Mouse (Mus musculus): ENCODE results near the gene Rcbtb2. TPM values are rescaled to one million over a fixed set of nuclear protein-coding genes. Genes with fewer than 3 reads are reported as not detected.
A peak's percentile ranks its signal among the peaks of the same experiment; 100 is the strongest.

Rcbtb2 gene
- total RNA-seq, 2 experiments from 2014 or later, result 16.1 to 19.4 TPM

GRCm38 (mm10) chr14:73181144-73181543, 58.3 kb downstream of the Rcbtb2 start:
- intact Hi-C loops (cut with DNase I), result no loop called here

GRCm38 (mm10) chr14:73186875-73187274, 64.0 kb downstream of the Rcbtb2 start:
- no peak for DNase-seq
- intact Hi-C loops (cut with DNase I), result no loop called here

More at GRCm38 (mm10) chr14:73181144-73181543, 58.3 kb downstream of the Rcbtb2 start:
- no peak for DNase-seq

GRCm38 (mm10) chr14:73199058-73199457, 76.2 kb downstream of the Rcbtb2 start:
- intact Hi-C loops (cut with DNase I), result no loop called here
- DNase-seq, result no peak

GRCm38 (mm10) chr14:73201447-73201846, 78.6 kb downstream of the Rcbtb2 start:
- intact Hi-C loops (cut with DNase I), result no loop called here
- no peak for DNase-seq

GRCm38 (mm10) chr14:73204016-73204415, 81.2 kb downstream of the Rcbtb2 start:
- intact Hi-C loops (cut with DNase I), result no loop called here
- DNase-seq, result no peak

- intact Hi-C loops (cut with DNase I), result no loop called here
- DNase-seq, result peak in 1 of 2 experiments; percentile 27
Observed at GRCm38 (mm10) chr14:73209262-73209661, 86.4 kb downstream of the Rcbtb2 start.

GRCm38 (mm10) chr14:73210196-73210595, 87.4 kb downstream of the Rcbtb2 start:
- DNase-seq, result no peak
- intact Hi-C loops (cut with DNase I), result no loop called here

- DNase-seq, result no peak
- intact Hi-C loops (cut with DNase I), result no loop called here
Observed at GRCm38 (mm10) chr14:73211477-73211876, 88.6 kb downstream of the Rcbtb2 start.

- DNase-seq, result no peak
- intact Hi-C loops (cut with DNase I), result no loop called here
Observed at GRCm38 (mm10) chr14:73217062-73217461, 94.2 kb downstream of the Rcbtb2 start.

GRCm38 (mm10) chr14:73222316-73222970, 99.6 kb downstream of the Rcbtb2 start:
- DNase-seq, result no peak
- intact Hi-C loops (cut with DNase I), result no loop called here

GRCm38 (mm10) chr14:73226346-73226745, 103.5 kb downstream of the Rcbtb2 start:
- DNase-seq, result no peak
- intact Hi-C loops (cut with DNase I), result no loop called here

- DNase-seq, result no peak
- intact Hi-C loops (cut with DNase I), result no loop called here
Observed at GRCm38 (mm10) chr14:73226849-73227248, 104.0 kb downstream of the Rcbtb2 start.

GRCm38 (mm10) chr14:73231286-73231982, 108.6 kb downstream of the Rcbtb2 start:
- intact Hi-C loops (cut with DNase I), result loop anchor here (10.0 kb wide), 1 partner anchor 247 kb away; no protein-coding TSS in a partner anchor
- DNase-seq, result no peak

- no peak for DNase-seq
- intact Hi-C loops (cut with DNase I), result loop anchor here (10.0 kb wide), 1 partner anchor 250 kb away; no protein-coding TSS in a partner anchor
Observed at GRCm38 (mm10) chr14:73234468-73235031, 111.7 kb downstream of the Rcbtb2 start.

GRCm38 (mm10) chr14:73237848-73238321, 115.0 kb downstream of the Rcbtb2 start, which contains the start of gene Lpar6:
TSS of gene Lpar6 (plus strand) at chr14:73237895.
- DNase-seq, result peak in 1 of 2 experiments; percentile 46
- intact Hi-C loops (cut with DNase I), result loop anchor here (10.0 kb wide), 1 partner anchor 253 kb away; no protein-coding TSS in a partner anchor

GRCm38 (mm10) chr14:73238498-73239250, 115.8 kb downstream of the Rcbtb2 start:
- intact Hi-C loops (cut with DNase I), result loop anchor here (10.0 kb wide), 1 partner anchor 254 kb away; no protein-coding TSS in a partner anchor
- DNase-seq, result no peak

GRCm38 (mm10) chr14:73239291-73239690, 116.5 kb downstream of the Rcbtb2 start:
- intact Hi-C loops (cut with DNase I), result loop anchor here (10.0 kb wide), 1 partner anchor 254 kb away; no protein-coding TSS in a partner anchor
- no peak for DNase-seq

GRCm38 (mm10) chr14:73239857-73240256, 117.0 kb downstream of the Rcbtb2 start:
- intact Hi-C loops (cut with DNase I), result loop anchor here (10.0 kb wide), 1 partner anchor 255 kb away; no protein-coding TSS in a partner anchor
- no peak for DNase-seq

GRCm38 (mm10) chr14:73244061-73244597, 121.3 kb downstream of the Rcbtb2 start:
- intact Hi-C loops (cut with DNase I), result no loop called here
- DNase-seq, result no peak

GRCm38 (mm10) chr14:73250056-73250455, 127.2 kb downstream of the Rcbtb2 start:
- no peak for DNase-seq
- intact Hi-C loops (cut with DNase I), result no loop called here

All from gastrocnemius, postnatal 36 days (tissue).